Comparison of ENCODE assay signal across 9 mouse cellular contexts in genomic region chr15:89174889-89175339, GRCm38 (mm10). TPM values are rescaled to one million over a fixed set of nuclear protein-coding genes. Genes with fewer than 3 reads are reported as not detected.
DNase-seq lines count a peak whose midpoint lies in the region; ATAC-seq and TF ChIP-seq lines count a peak whose summit lies in the region.
"Had no signal": no experiment of that assay in that cellular context is flagged by ENCODE, and none has a peak within 500 bp of the region (broad histone marks: within the 10 kb centered on the region; RNA-seq: fewer than 3 reads in every experiment).

No protein-coding gene starts in this region.

- no peaks in the 10 kb centered on the region for H3K9me3 ChIP-seq in lung, postnatal 0 days (ENCODE audit: low read length)
- H3K9me3 ChIP-seq in limb, embryonic 10.5 days (replicated peaks), result no peaks in the 10 kb centered on the region
- H3K9me3 ChIP-seq in stomach, embryonic 16.5 days (replicated peaks; ENCODE audit: control insufficient read depth, low read length), result no peaks in the 10 kb centered on the region

- H3K4me3 ChIP-seq in lung, postnatal 0 days (ENCODE audit: low read depth, low read length), result no peak overlapping the region
- H3K4me3 ChIP-seq in lung, adult 2 months (replicated peaks; ENCODE audit: extremely low read depth, low read depth, low read length), result no peak overlapping the region
- peak overlapping the region; percentile 67; the same call in 1 of the 2 replicates for H3K4me3 ChIP-seq in limb, embryonic 10.5 days
- H3K4me3 ChIP-seq in stomach, embryonic 16.5 days (replicated peaks; ENCODE audit: low read length), result no peak overlapping the region
- H3K4me3 ChIP-seq in thymus, adult 2 months (ENCODE audit: control insufficient read depth, insufficient read depth, low read length), result no peak overlapping the region
- H3K4me3 ChIP-seq: heart, adult 2 months had no signal

- ATAC-seq in cerebellum, adult (ENCODE audit: insufficient number of reproducible peaks, low FRiP score, low TSS enrichment), result no peak
- ATAC-seq in lung, postnatal 0 days, result no peak
- no peak for ATAC-seq in stomach, embryonic 16.5 days (ENCODE audit: insufficient read depth, low FRiP score)

- H3K27me3 ChIP-seq in lung, postnatal 0 days (replicated peaks; ENCODE audit: insufficient read depth, low read length), result no peaks in the 10 kb centered on the region
- H3K27me3 ChIP-seq in limb, embryonic 10.5 days (ENCODE audit: low read depth, poor library complexity, severe bottlenecking), result no peaks in the 10 kb centered on the region
- no peaks in the 10 kb centered on the region for H3K27me3 ChIP-seq in stomach, embryonic 16.5 days (ENCODE audit: control insufficient read depth, insufficient read depth, low read length)
- H3K27me3 ChIP-seq in thymus, adult 2 months (ENCODE audit: control insufficient read depth, insufficient read depth, low read length), result no peaks in the 10 kb centered on the region; the same call in none of the 2 replicates

- TF ChIP-seq EP300 in lung, postnatal 0 days (IDR thresholded peaks at IDR 0.05), result no peak

- no peak for TF ChIP-seq POLR2A in lung, adult 2 months (IDR thresholded peaks at IDR 0.05; ENCODE audit: borderline replicate concordance, extremely low read depth, low read depth, low read length)
- no peak for TF ChIP-seq POLR2A in thymus, adult 2 months (IDR thresholded peaks at IDR 0.05; ENCODE audit: control insufficient read depth, extremely low read depth, insufficient read depth, low read length, poor library complexity)

- H3K4me2 ChIP-seq in lung, postnatal 0 days (replicated peaks; ENCODE audit: low read depth, low read length), result no peak overlapping the region
- peak overlapping the region; percentile 99; the same call in 1 of the 2 replicates for H3K4me2 ChIP-seq in stomach, embryonic 16.5 days (ENCODE audit: low read depth, low read length)

- H3K4me1 ChIP-seq in lung, postnatal 0 days (ENCODE audit: insufficient read depth, low read depth, low read length), result peaks cover 67% of the 10 kb centered on the region
- peaks cover 36% of the 10 kb centered on the region for H3K4me1 ChIP-seq in lung, adult 2 months (ENCODE audit: control insufficient read depth, insufficient read depth, low read length)
- peaks cover 99% of the 10 kb centered on the region for H3K4me1 ChIP-seq in limb, embryonic 10.5 days
- H3K4me1 ChIP-seq in stomach, embryonic 16.5 days (ENCODE audit: control insufficient read depth, insufficient read depth, low read length), result peaks cover 76% of the 10 kb centered on the region
- H3K4me1 ChIP-seq in thymus, adult 2 months (replicated peaks; ENCODE audit: control insufficient read depth, insufficient read depth, low read length), result peaks cover 28% of the 10 kb centered on the region

- no peaks in the 10 kb centered on the region for H3K36me3 ChIP-seq in lung, postnatal 0 days (ENCODE audit: insufficient read depth, low read length)
- peaks cover 26% of the 10 kb centered on the region for H3K36me3 ChIP-seq in limb, embryonic 10.5 days
- H3K36me3 ChIP-seq in stomach, embryonic 16.5 days (ENCODE audit: control insufficient read depth, insufficient read depth, low read length), result no peaks in the 10 kb centered on the region
- H3K36me3 ChIP-seq in thymus, adult 2 months (ENCODE audit: control insufficient read depth, insufficient read depth, low read length), result no peaks in the 10 kb centered on the region

- peak; percentile 69 for DNase-seq in cerebellum, adult 9-10 months
- no peak for DNase-seq in lung, postnatal 0 days (ENCODE audit: low spot score)
- DNase-seq in lung, adult 2 months, result no peak
- no peak for DNase-seq in limb, embryonic 10.5 days (ENCODE audit: low spot score)
- no peak for DNase-seq in thymus, adult 2 months
- no peak for DNase-seq in urinary bladder, adult 18-20 months (ENCODE audit: low spot score in 2 of 2)
- DNase-seq: heart, adult 2 months had no signal

- H3K9ac ChIP-seq in lung, postnatal 0 days (replicated peaks; ENCODE audit: low read depth), result no peak overlapping the region
- peak overlapping the region; percentile 53; the same call in 1 of the 2 replicates for H3K9ac ChIP-seq in stomach, embryonic 16.5 days (ENCODE audit: low read length)

- H3K27ac ChIP-seq in lung, postnatal 0 days (ENCODE audit: low read length), result peak overlapping the region; percentile 77; the same call in 1 of the 2 replicates
- H3K27ac ChIP-seq in limb, embryonic 10.5 days, result no peak overlapping the region
- H3K27ac ChIP-seq in stomach, embryonic 16.5 days (ENCODE audit: low read length), result peak overlapping the region; percentile 54
- no peak overlapping the region for H3K27ac ChIP-seq in thymus, adult 2 months (ENCODE audit: control insufficient read depth, insufficient read depth, low read length)
- H3K27ac ChIP-seq: heart, adult 2 months had no signal

- no peak for TF ChIP-seq CTCF in lung, postnatal 0 days (IDR thresholded peaks at IDR 0.05)
- no peak for TF ChIP-seq CTCF in lung, adult 2 months (IDR thresholded peaks at IDR 0.05; ENCODE audit: insufficient read depth, low read length)
- TF ChIP-seq CTCF in thymus, adult 2 months (IDR thresholded peaks at IDR 0.05; ENCODE audit: borderline replicate concordance, control insufficient read depth, extremely low read depth, insufficient read depth, low read length, poor library complexity), result no peak

- 33% methylated on average over 11 of the region's 11 CpGs for WGBS in lung, postnatal 0 days
- 51% methylated on average over 11 of the region's 11 CpGs for WGBS in lung, adult 2 months
- 55% methylated on average over 11 of the region's 11 CpGs for WGBS in limb, embryonic 10.5 days
- WGBS in stomach, embryonic 16.5 days, result 54% methylated on average over 11 of the region's 11 CpGs
- WGBS in thymus, adult 2 months, result 92% methylated on average over 11 of the region's 11 CpGs

RNA-seq across cellular contexts. Expression of gene Plxnb2, which starts 5.7 kb away (rescaled TPM):
- polyA plus RNA-seq in lung, postnatal 0 days (2015; fragmentation: Nextera tagmentation; extraction: Ambion mirVana), result 73.1 and 104 TPM in 2 replicates
- polyA plus RNA-seq in lung, adult 2 months (2012; rRNA removed), result 204 and 210 TPM in 2 replicates
- polyA plus RNA-seq in limb, embryonic 10.5 days (2016; fragmentation: Nextera tagmentation; extraction: Ambion mirVana), result 147 and 162 TPM in 2 replicates
- polyA plus RNA-seq in stomach, embryonic 16.5 days (2015; fragmentation: Nextera tagmentation; extraction: Ambion mirVana), result 153 and 178 TPM in 2 replicates
- 42.8 and 54.6 TPM in 2 replicates for polyA plus RNA-seq in thymus, adult 2 months (2012; rRNA removed)

RNA-seq across cellular contexts. Expression of gene Dennd6b, which starts 21.4 kb away (rescaled TPM):
- 4.4 and 5.0 TPM in 2 replicates for polyA plus RNA-seq in lung, postnatal 0 days (2015; fragmentation: Nextera tagmentation; extraction: Ambion mirVana)
- polyA plus RNA-seq in lung, adult 2 months (2012; rRNA removed), result 15.6 and 17.2 TPM in 2 replicates
- 21.2 and 27.5 TPM in 2 replicates for polyA plus RNA-seq in limb, embryonic 10.5 days (2016; fragmentation: Nextera tagmentation; extraction: Ambion mirVana)
- polyA plus RNA-seq in stomach, embryonic 16.5 days (2015; fragmentation: Nextera tagmentation; extraction: Ambion mirVana), result 13.4 and 15.0 TPM in 2 replicates
- 42.3 and 50.1 TPM in 2 replicates for polyA plus RNA-seq in thymus, adult 2 months (2012; rRNA removed)

RNA-seq across cellular contexts. Expression of gene Mapk11, which starts 25.5 kb away (rescaled TPM):
- polyA plus RNA-seq in lung, postnatal 0 days (2015; fragmentation: Nextera tagmentation; extraction: Ambion mirVana), result 7.4 and 8.5 TPM in 2 replicates
- polyA plus RNA-seq in lung, adult 2 months (2012; rRNA removed), result 13.7 and 14.0 TPM in 2 replicates
- polyA plus RNA-seq in limb, embryonic 10.5 days (2016; fragmentation: Nextera tagmentation; extraction: Ambion mirVana), result 20.3 and 21.8 TPM in 2 replicates
- polyA plus RNA-seq in stomach, embryonic 16.5 days (2015; fragmentation: Nextera tagmentation; extraction: Ambion mirVana), result 5.1 and 6.0 TPM in 2 replicates
- polyA plus RNA-seq in thymus, adult 2 months (2012; rRNA removed), result 27.3 and 28.6 TPM in 2 replicates

RNA-seq across cellular contexts. Expression of gene Mapk12, which starts 34.4 kb away (rescaled TPM):
- 13.0 and 14.4 TPM in 2 replicates for polyA plus RNA-seq in lung, postnatal 0 days (2015; fragmentation: Nextera tagmentation; extraction: Ambion mirVana)
- 28.2 and 32.2 TPM in 2 replicates for polyA plus RNA-seq in lung, adult 2 months (2012; rRNA removed)
- 21.5 and 26.4 TPM in 2 replicates for polyA plus RNA-seq in limb, embryonic 10.5 days (2016; fragmentation: Nextera tagmentation; extraction: Ambion mirVana)
- 3.6 and 6.0 TPM in 2 replicates for polyA plus RNA-seq in stomach, embryonic 16.5 days (2015; fragmentation: Nextera tagmentation; extraction: Ambion mirVana)
- polyA plus RNA-seq in thymus, adult 2 months (2012; rRNA removed), result 2.9 and 3.1 TPM in 2 replicates

RNA-seq across cellular contexts. Expression of gene Ppp6r2, which starts 36.4 kb away (rescaled TPM):
- 22.7 and 24.1 TPM in 2 replicates for polyA plus RNA-seq in lung, postnatal 0 days (2015; fragmentation: Nextera tagmentation; extraction: Ambion mirVana)
- polyA plus RNA-seq in lung, adult 2 months (2012; rRNA removed), result 153 and 372 TPM in 2 replicates
- polyA plus RNA-seq in limb, embryonic 10.5 days (2016; fragmentation: Nextera tagmentation; extraction: Ambion mirVana), result 15.4 and 21.2 TPM in 2 replicates
- 20.2 and 24.4 TPM in 2 replicates for polyA plus RNA-seq in stomach, embryonic 16.5 days (2015; fragmentation: Nextera tagmentation; extraction: Ambion mirVana)
- 299 and 592 TPM in 2 replicates for polyA plus RNA-seq in thymus, adult 2 months (2012; rRNA removed)

Comparison
In these comparisons a context has a peak if more than half of its experiments do, and no peak if none do; other contexts are left out.
1. H3K27ac ChIP-seq: peak in lung, postnatal 0 days (single experiment) and stomach, embryonic 16.5 days (single experiment); none in limb, embryonic 10.5 days (single experiment) and thymus, adult 2 months (single experiment).